Mouse (Mus musculus): ENCODE measurements around the gene Olfr66. TPM values are rescaled to one million over a fixed set of nuclear protein-coding genes. Genes with fewer than 3 reads are reported as not detected.

Gene Olfr66
- total and polyA plus RNA-seq, 3 experiments, result not detected

DNA sequence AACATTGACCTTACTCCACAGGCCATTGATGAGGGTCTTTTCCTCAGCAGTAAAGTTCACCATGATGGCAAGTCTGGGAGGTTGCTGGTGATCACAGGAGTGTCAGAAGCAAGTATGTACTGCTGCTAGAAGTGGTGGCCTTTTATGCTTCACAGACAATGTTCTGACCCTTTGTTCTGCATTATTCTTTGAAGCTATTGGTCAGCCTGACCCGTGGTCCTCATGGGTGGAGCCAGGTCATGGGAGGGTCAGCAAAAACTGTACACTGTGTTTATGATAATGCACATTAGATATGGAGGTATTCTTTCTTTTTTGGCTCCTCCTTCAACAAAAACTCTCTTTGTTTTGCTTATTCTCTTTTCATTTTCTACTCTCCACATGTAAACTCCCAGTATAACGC is 33.0 kb downstream of the Olfr66 start, which contains the start of gene Hbb-y:
Gene Hbb-y (minus strand): TSS at position 127 of the 400 bp plus-strand sequence.
- in situ Hi-C loops (cut with MboI; ENCODE audit: low pct_ligation_motif_present, low pct_unique_long_range_greater_than_20kb, low sequenced_read_pairs), result no loop called here
- Histone ChIP-seq H3K27me3 (replicated peaks) (no peaks in the 10 kb centered on the region), H3K4me2 (ENCODE audit: insufficient read depth, low read depth, poor library complexity, severe bottlenecking) (no peak within 1 kb of the TSS), H3K4me3 (replicated peaks in 1 of 3; ENCODE audit: low read depth in 2 of 3, low read length in 2 of 3, poor library complexity in 1 of 3) (no peak within 1 kb of the TSS), H3K9ac (ENCODE audit: insufficient read depth, low read depth) (no peak within 1 kb of the TSS), H3K27ac (ENCODE audit: insufficient read depth, low read depth) (no peak within 1 kb of the TSS), H3K4me1 (ENCODE audit: control insufficient read depth in 1 of 2, insufficient read depth in 2 of 2) (no peaks in the 10 kb centered on the region; a peak in 1 of 4 replicates), H3K36me3 (replicated peaks in 1 of 2; ENCODE audit: control insufficient read depth in 1 of 2, insufficient read depth in 1 of 2, low read length in 1 of 2) (no peaks in the 10 kb centered on the region), H3K79me2 (replicated peaks; ENCODE audit: control insufficient read depth, extremely low read depth, insufficient read depth, poor library complexity, severe bottlenecking) (no peaks in the 10 kb centered on the region), H3K9me3 (replicated peaks; ENCODE audit: low read length) (no peaks in the 10 kb centered on the region)
- dilution Hi-C loops (cut with MboI; ENCODE audit: extremely low pct_ligation_motif_present, extremely low pct_unique_long_range_greater_than_20kb, low sequenced_read_pairs), result no loop called here
- TF ChIP-seq E2F4 (IDR thresholded peaks at IDR 0.05; ENCODE audit: insufficient replicate concordance, low read depth, low read length), result no peak
- no peak for TF ChIP-seq MAX (IDR thresholded peaks at IDR 0.05; ENCODE audit: low read length)
- TF ChIP-seq POLR2A (IDR thresholded peaks at IDR 0.05; ENCODE audit: low read depth, low read length), result no peak
- no peak for TF ChIP-seq JUN (IDR thresholded peaks at IDR 0.05; ENCODE audit: insufficient read depth, low read depth, low read length)
- no peak for TF ChIP-seq ZKSCAN1 (IDR thresholded peaks at IDR 0.05; ENCODE audit: borderline replicate concordance, low read depth, low read length)
- no peak for TF ChIP-seq UBTF (IDR thresholded peaks at IDR 0.05; ENCODE audit: low read depth, low read length)
- no peak for TF ChIP-seq ELF1 (IDR thresholded peaks at IDR 0.05; ENCODE audit: low read depth, low read length)
- no peak for DNase-seq (ENCODE audit: extremely low read depth)

DNA sequence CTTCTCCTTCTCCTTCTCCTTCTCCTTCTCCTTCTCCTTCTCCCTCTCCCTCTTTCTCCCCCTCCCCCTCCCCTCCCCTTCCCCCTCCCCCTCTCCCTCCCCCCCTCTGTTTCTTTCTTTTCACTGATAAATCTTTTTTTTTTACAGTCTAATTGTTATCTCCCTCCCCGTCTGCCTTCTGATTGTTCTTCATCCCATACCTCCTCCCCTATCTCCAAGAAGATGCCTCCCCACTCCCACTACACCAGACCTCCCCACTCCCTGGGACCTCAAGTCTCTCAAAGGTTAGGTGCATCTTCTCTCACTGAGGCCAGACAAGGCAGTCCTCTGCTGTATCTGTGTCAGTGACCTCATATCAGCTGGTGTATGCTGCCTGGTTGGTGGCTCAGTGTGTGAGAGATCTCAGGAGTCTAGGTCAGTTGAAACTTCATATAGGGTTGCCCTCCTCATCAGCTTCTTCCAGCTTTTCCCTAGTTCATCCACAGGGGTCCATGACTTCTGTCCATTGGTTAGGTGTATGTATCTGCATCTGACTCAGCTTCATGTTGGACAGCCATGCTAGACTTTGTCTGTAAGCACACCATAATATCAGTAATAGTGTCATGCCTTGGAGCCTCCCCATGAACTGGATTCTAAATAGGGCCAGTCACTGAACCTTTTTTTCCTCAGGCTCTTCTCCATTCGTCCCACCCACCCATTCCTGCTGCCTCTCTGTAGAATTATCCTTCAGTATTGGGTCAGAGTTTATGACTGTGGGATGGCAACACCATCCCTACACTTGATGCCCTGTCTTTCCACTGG is 41.3 kb downstream of the Olfr66 start:
- H3K4me1 ChIP-seq (ENCODE audit: control insufficient read depth in 1 of 2, insufficient read depth in 2 of 2), result peaks cover 0 to 8% of the 10 kb centered on the region in 2 experiments; a peak in 2 of 4 replicates
- TF ChIP-seq USF1 (IDR thresholded peaks at IDR 0.05; ENCODE audit: low read depth, low read length) (no peak), ELF1 (IDR thresholded peaks at IDR 0.05; ENCODE audit: low read depth, low read length) (no peak), RAD21 (IDR thresholded peaks at IDR 0.05; ENCODE audit: low read depth, low read length) (no peak), UBTF (IDR thresholded peaks at IDR 0.05; ENCODE audit: low read depth, low read length) (no peak), TBP (conservative IDR thresholded peaks at IDR 0.05; ENCODE audit: low read depth, low read length) (no peak), MAFK (IDR thresholded peaks at IDR 0.05; ENCODE audit: insufficient replicate concordance, low read length) (no peak), KAT2A (IDR thresholded peaks at IDR 0.05; ENCODE audit: insufficient replicate concordance, low read length) (no peak), E2F4 (IDR thresholded peaks at IDR 0.05; ENCODE audit: insufficient replicate concordance, low read depth, low read length) (no peak), MXI1 (IDR thresholded peaks at IDR 0.05; ENCODE audit: low read depth, low read length) (no peak), ZMIZ1 (IDR thresholded peaks at IDR 0.05; ENCODE audit: low read depth, low read length) (no peak), ZNF384 (IDR thresholded peaks at IDR 0.05; ENCODE audit: low read depth, low read length) (no peak), SIN3A (IDR thresholded peaks at IDR 0.05; ENCODE audit: low read length) (no peak), JUN (IDR thresholded peaks at IDR 0.05; ENCODE audit: insufficient read depth, low read depth, low read length) (no peak), ZKSCAN1 (IDR thresholded peaks at IDR 0.05; ENCODE audit: borderline replicate concordance, low read depth, low read length) (no peak)
- H3K4me2 ChIP-seq (ENCODE audit: insufficient read depth, low read depth, poor library complexity, severe bottlenecking), result no peak overlapping the region
- no peak overlapping the region for H3K9ac ChIP-seq (ENCODE audit: insufficient read depth, low read depth)
- H3K27me3 ChIP-seq (replicated peaks), result no peaks in the 10 kb centered on the region
- no peaks in the 10 kb centered on the region for H3K9me3 ChIP-seq (replicated peaks; ENCODE audit: low read length)
- H3K4me3 ChIP-seq (replicated peaks in 1 of 3; ENCODE audit: low read depth in 2 of 3, low read length in 2 of 3, poor library complexity in 1 of 3), result no peak overlapping the region
- no peak overlapping the region; the same call in 1 of the 2 replicates for H3K27ac ChIP-seq (ENCODE audit: insufficient read depth, low read depth)
- in situ Hi-C loops (cut with MboI; ENCODE audit: low pct_ligation_motif_present, low pct_unique_long_range_greater_than_20kb, low sequenced_read_pairs) (no loop called here), dilution Hi-C loops (cut with MboI; ENCODE audit: extremely low pct_ligation_motif_present, extremely low pct_unique_long_range_greater_than_20kb, low sequenced_read_pairs) (no loop called here)
- H3K79me2 ChIP-seq (replicated peaks; ENCODE audit: control insufficient read depth, extremely low read depth, insufficient read depth, poor library complexity, severe bottlenecking), result no peaks in the 10 kb centered on the region
- H3K36me3 ChIP-seq (replicated peaks in 1 of 2; ENCODE audit: control insufficient read depth in 1 of 2, insufficient read depth in 1 of 2, low read length in 1 of 2), result no peaks in the 10 kb centered on the region
- no peak for DNase-seq (ENCODE audit: extremely low read depth)
